Mouse (Mus musculus) spleen, postnatal 14 days (tissue): ENCODE measurements around the gene Mypop.

ENCODE experiments used
- DNase-seq, 2 experiments: peaks; one replicate each; pipeline ENCODE4 v3.0.0; 2021 to 2022; ENCODE audit warnings: low spot score in 2 of 2

Gene Mypop

GRCm38 (mm10) chr7:18990601-18991295 lies at the start of gene Mypop:
Gene Mypop, plus strand, starts transcription at chr7:18991245.
- peak; percentile 93 for DNase-seq

GRCm38 (mm10) chr7:18942376-18942775 lies 48.7 kb upstream of the Mypop start:
- no peak for DNase-seq

- no peak for DNase-seq
These were observed 48.2 kb upstream of the Mypop start for GRCm38 (mm10) chr7:18942815-18943214.

- DNase-seq = no peak
These were observed 42.9 kb upstream of the Mypop start for GRCm38 (mm10) chr7:18948151-18948550.

- no peak for DNase-seq
These were observed 41.1 kb upstream of the Mypop start for GRCm38 (mm10) chr7:18949781-18950522.

GRCm38 (mm10) chr7:18950523-18951315 lies 40.3 kb upstream of the Mypop start:
- DNase-seq = no peak

GRCm38 (mm10) chr7:18951397-18951796 lies 39.6 kb upstream of the Mypop start:
- DNase-seq = peak in 1 of 2 experiments; percentile 13

GRCm38 (mm10) chr7:18957569-18958383 lies 33.3 kb upstream of the Mypop start:
- DNase-seq = no peak

- no peak for DNase-seq
These were observed 32.7 kb upstream of the Mypop start for GRCm38 (mm10) chr7:18958384-18958766.

- no peak for DNase-seq
These were observed 31.6 kb upstream of the Mypop start for GRCm38 (mm10) chr7:18959446-18959845.

- no peak for DNase-seq
These were observed 28.8 kb upstream of the Mypop start for GRCm38 (mm10) chr7:18962171-18962792.

- DNase-seq = no peak
These were observed 28.2 kb upstream of the Mypop start for GRCm38 (mm10) chr7:18962795-18963194.

GRCm38 (mm10) chr7:18963294-18963843 lies 27.7 kb upstream of the Mypop start:
- no peak for DNase-seq

- DNase-seq = no peak
These were observed 25.7 kb upstream of the Mypop start for GRCm38 (mm10) chr7:18965312-18965711.

GRCm38 (mm10) chr7:18967603-18968002 lies 23.4 kb upstream of the Mypop start:
- DNase-seq = no peak

- no peak for DNase-seq
These were observed 20.1 kb upstream of the Mypop start for GRCm38 (mm10) chr7:18970956-18971355.

GRCm38 (mm10) chr7:18978381-18978780 lies 12.7 kb upstream of the Mypop start:
- no peak for DNase-seq

- no peak for DNase-seq
These were observed 4.5 kb upstream of the Mypop start for GRCm38 (mm10) chr7:18986503-18986902.

GRCm38 (mm10) chr7:18987100-18987499 lies 3.9 kb upstream of the Mypop start, which contains the start of gene Nanos2:
Gene Nanos2, plus strand, starts transcription at chr7:18987400.
- no peak for DNase-seq

GRCm38 (mm10) chr7:18987747-18988146 lies 3.3 kb upstream of the Mypop start:
- DNase-seq = no peak

GRCm38 (mm10) chr7:18988780-18989179 lies 2.3 kb upstream of the Mypop start:
- no peak for DNase-seq
